Mouse (Mus musculus) neural tube, embryonic 11.5 days (tissue): ENCODE measurements at regions not wholly inside any gene's neighbourhood (a gene's known extent, or its start where the extent isn't known, plus 50 kb on each side); places are given as distances from the start of the nearest gene placed in this dataset.

Experiments used
- ATAC-seq: fragments of 200-750 bp; cut with Nextera tagmentation; 2 replicates; pipeline ENCODE4 v1.8.0; 2017; ENCODE audit warnings: moderate number of reproducible peaks, mild to moderate bottlenecking, moderate TSS enrichment, moderate library complexity; ENCODE audit not compliant: insufficient read depth, low FRiP score, low TSS enrichment
- DNase-seq: peaks from one replicate; pipeline ENCODE4 v3.0.0-alpha.2; 2015; ENCODE audit warnings: low spot score
- H3K27ac ChIP-seq: fragments of 300-500 bp; sonication (generic); 2 replicates; pipeline ENCODE4 v1.5.1; 2014; ENCODE audit warnings: low read depth, mild to moderate bottlenecking, low read length
- H3K27me3 ChIP-seq: fragments of 300-500 bp; sonication (generic); 2 replicates; pipeline ENCODE4 v1.6.1; 2014; ENCODE audit warnings: mild to moderate bottlenecking, low read length, mixed read lengths; ENCODE audit not compliant: control insufficient read depth, insufficient read depth
- H3K36me3 ChIP-seq: fragments of 300-500 bp; sonication (generic); 2 replicates; pipeline ENCODE4 v1.6.1; 2014; ENCODE audit warnings: mild to moderate bottlenecking, low read length, moderate library complexity, mixed read lengths; ENCODE audit not compliant: control insufficient read depth, insufficient read depth
- H3K4me1 ChIP-seq: fragments of 300-500 bp; sonication (generic); 2 replicates; pipeline ENCODE4 v1.6.1; 2014; ENCODE audit warnings: low read length, mixed read lengths; ENCODE audit not compliant: control insufficient read depth, insufficient read depth
- H3K4me2 ChIP-seq: fragments of 300-500 bp; sonication (generic); 2 replicates; pipeline ENCODE4 v1.6.1; 2014; ENCODE audit warnings: low read depth, mild to moderate bottlenecking, moderate library complexity
- H3K4me3 ChIP-seq: fragments of 300-500 bp; sonication (generic); 2 replicates; pipeline ENCODE4 v1.5.1; 2014; ENCODE audit warnings: low read depth, low read length
- H3K9ac ChIP-seq: fragments of 300-500 bp; sonication (generic); 2 replicates; pipeline ENCODE4 v1.6.1; 2014; ENCODE audit warnings: mild to moderate bottlenecking, low read length
- H3K9me3 ChIP-seq: fragments of 300-500 bp; sonication (generic); 2 replicates; pipeline ENCODE4 v1.6.1; 2016; ENCODE audit warnings: low read length; ENCODE audit not compliant: control insufficient read depth
- WGBS: fragments of 180-500 bp; shearing (Covaris S2); extraction: QIAGEN DNeasy Blood & Tissue Kit; methylation state at CpG from one replicate; pipeline ENCODE4 v1.1.7; 2014; 5-methylcytosine and 5-hydroxymethylcytosine counted together

GRCm38 (mm10) chr3:19458386-19458785 lies 170.1 kb downstream of the 1700064H15Rik start:
- DNase-seq = no peak
- Histone ChIP-seq H3K4me3 (no peak overlapping the region), H3K9me3 (no peaks in the 10 kb centered on the region), H3K27ac (no peak overlapping the region), H3K36me3 (no peaks in the 10 kb centered on the region), H3K27me3 (no peaks in the 10 kb centered on the region), H3K4me2 (no peak overlapping the region), H3K9ac (no peak overlapping the region), H3K4me1 (no peaks in the 10 kb centered on the region)
- no peak for ATAC-seq
- WGBS = 93% methylated on average over 8 of the region's 8 CpGs

- WGBS = 92% methylated on average over 2 of the region's 2 CpGs
- no peak overlapping the region for H3K4me3 ChIP-seq
- H3K9ac ChIP-seq = no peak overlapping the region
- no peak overlapping the region for H3K27ac ChIP-seq
- H3K36me3 ChIP-seq = no peaks in the 10 kb centered on the region
- H3K4me2 ChIP-seq = no peak overlapping the region
- H3K9me3 ChIP-seq = no peaks in the 10 kb centered on the region
- ATAC-seq (no peak), DNase-seq (no peak)
- H3K27me3 ChIP-seq = no peaks in the 10 kb centered on the region
- H3K4me1 ChIP-seq = no peaks in the 10 kb centered on the region
These were observed 171.0 kb downstream of the 1700064H15Rik start for GRCm38 (mm10) chr3:19457431-19457830.

GRCm38 (mm10) chr3:19455838-19456448 lies 172.5 kb downstream of the 1700064H15Rik start:
- no peak overlapping the region for H3K9ac ChIP-seq
- no peak for ATAC-seq
- no peaks in the 10 kb centered on the region for H3K36me3 ChIP-seq
- H3K4me1 ChIP-seq = no peaks in the 10 kb centered on the region
- H3K27me3 ChIP-seq = no peaks in the 10 kb centered on the region
- no peak overlapping the region for H3K4me2 ChIP-seq
- no peak overlapping the region for H3K4me3 ChIP-seq
- no peaks in the 10 kb centered on the region for H3K9me3 ChIP-seq
- 84% methylated on average over 4 of the region's 4 CpGs for WGBS
- DNase-seq = no peak
- no peak overlapping the region for H3K27ac ChIP-seq

GRCm38 (mm10) chr3:19451022-19451421 lies 177.5 kb downstream of the 1700064H15Rik start:
- WGBS = 53% methylated on average over 3 of the region's 3 CpGs
- Histone ChIP-seq H3K9me3 (no peaks in the 10 kb centered on the region), H3K27me3 (no peaks in the 10 kb centered on the region), H3K4me2 (no peak overlapping the region), H3K9ac (no peak overlapping the region), H3K36me3 (no peaks in the 10 kb centered on the region), H3K27ac (no peak overlapping the region), H3K4me1 (no peaks in the 10 kb centered on the region), H3K4me3 (no peak overlapping the region)
- ATAC-seq (no peak; the same call in 1 of the 2 replicates), DNase-seq (no peak)

GRCm38 (mm10) chr3:19448931-19449330 lies 179.5 kb downstream of the 1700064H15Rik start:
- Histone ChIP-seq H3K27me3 (no peaks in the 10 kb centered on the region), H3K4me3 (no peak overlapping the region), H3K4me1 (no peaks in the 10 kb centered on the region), H3K4me2 (no peak overlapping the region), H3K9ac (no peak overlapping the region), H3K9me3 (no peaks in the 10 kb centered on the region), H3K27ac (no peak overlapping the region), H3K36me3 (no peaks in the 10 kb centered on the region)
- WGBS = 85% methylated on average over 3 of the region's 3 CpGs
- no peak for ATAC-seq
- no peak for DNase-seq

GRCm38 (mm10) chr3:19448192-19448591 lies 180.3 kb downstream of the 1700064H15Rik start:
- H3K4me3 ChIP-seq = no peak overlapping the region
- DNase-seq = no peak
- 88% methylated on average over 2 of the region's 2 CpGs for WGBS
- no peaks in the 10 kb centered on the region for H3K27me3 ChIP-seq
- no peak for ATAC-seq
- H3K9me3 ChIP-seq = no peaks in the 10 kb centered on the region
- no peaks in the 10 kb centered on the region for H3K4me1 ChIP-seq
- no peaks in the 10 kb centered on the region for H3K36me3 ChIP-seq
- no peak overlapping the region for H3K9ac ChIP-seq
- no peak overlapping the region for H3K4me2 ChIP-seq
- H3K27ac ChIP-seq = no peak overlapping the region

- Histone ChIP-seq H3K4me3 (no peak overlapping the region), H3K9ac (no peak overlapping the region), H3K4me1 (no peaks in the 10 kb centered on the region), H3K9me3 (no peaks in the 10 kb centered on the region), H3K27ac (no peak overlapping the region), H3K27me3 (no peaks in the 10 kb centered on the region), H3K4me2 (no peak overlapping the region), H3K36me3 (no peaks in the 10 kb centered on the region)
- ATAC-seq (no peak), DNase-seq (no peak)
- 71% methylated on average over 1 of the region's 1 CpGs for WGBS
These were observed 180.7 kb downstream of the 1700064H15Rik start for GRCm38 (mm10) chr3:19447733-19448132.

GRCm38 (mm10) chr3:19444914-19445313 lies 183.6 kb downstream of the 1700064H15Rik start:
- no peaks in the 10 kb centered on the region for H3K4me1 ChIP-seq
- no peak for ATAC-seq
- no peak overlapping the region for H3K9ac ChIP-seq
- no peaks in the 10 kb centered on the region for H3K9me3 ChIP-seq
- H3K4me2 ChIP-seq = no peak overlapping the region
- H3K4me3 ChIP-seq = no peak overlapping the region
- H3K27ac ChIP-seq = no peak overlapping the region
- 79% methylated on average over 2 of the region's 2 CpGs for WGBS
- DNase-seq = no peak
- H3K36me3 ChIP-seq = no peaks in the 10 kb centered on the region
- no peaks in the 10 kb centered on the region for H3K27me3 ChIP-seq

GRCm38 (mm10) chr3:19441827-19442226 lies 186.7 kb downstream of the 1700064H15Rik start:
- Histone ChIP-seq H3K4me2 (no peak overlapping the region), H3K27me3 (no peaks in the 10 kb centered on the region), H3K4me1 (no peaks in the 10 kb centered on the region), H3K9ac (no peak overlapping the region), H3K36me3 (no peaks in the 10 kb centered on the region), H3K27ac (no peak overlapping the region), H3K9me3 (no peaks in the 10 kb centered on the region), H3K4me3 (no peak overlapping the region)
- no peak for DNase-seq
- no peak for ATAC-seq
- 72% methylated on average over 1 of the region's 1 CpGs for WGBS
